Mouse (Mus musculus): ENCODE results near the gene Cbfa2t2. TPM values are rescaled to one million over a fixed set of nuclear protein-coding genes. Genes with fewer than 3 reads are reported as not detected.

The Cbfa2t2 gene
- polyA plus RNA-seq, 1 experiment from 2014 or later = 75.2 TPM

GRCm38 (mm10) chr2:154558264-154559039 lies 122.2 kb downstream of the Cbfa2t2 start, which contains the start of gene Necab3:
TSS of gene Necab3 (minus strand) at chr2:154558890.
- 0 out of 2 replicates have a peak within 1 kb of the TSS, but pooled peaks have one; percentile 25 for H3K27ac ChIP-seq (ENCODE audit: low read depth, low read length)
- H3K9ac ChIP-seq (ENCODE audit: low read length) = peak within 1 kb of the TSS; percentile 63
- ATAC-seq (ENCODE audit: low FRiP score) (peak; percentile 78), DNase-seq (ENCODE audit: low spot score, missing footprints) (peak; percentile 94)
- H3K4me3 ChIP-seq (ENCODE audit: low read depth, low read length) = peak within 1 kb of the TSS; percentile 23
- H3K27me3 ChIP-seq (ENCODE audit: control insufficient read depth, insufficient read depth, low read length) = no peaks in the 10 kb centered on the region
- peak within 1 kb of the TSS; percentile 55 for H3K4me2 ChIP-seq
- peaks cover 12% of the 10 kb centered on the region for H3K4me1 ChIP-seq (ENCODE audit: control insufficient read depth, insufficient read depth, low read length)
- WGBS = 3% methylated on average over 34 of the region's 34 CpGs
- H3K9me3 ChIP-seq (ENCODE audit: control insufficient read depth, low read length) = no peaks in the 10 kb centered on the region
- H3K36me3 ChIP-seq (ENCODE audit: control insufficient read depth, insufficient read depth, low read length) = peaks cover 13% of the 10 kb centered on the region

- no peak for DNase-seq (ENCODE audit: low spot score, missing footprints)
- Histone ChIP-seq H3K36me3 (ENCODE audit: control insufficient read depth, insufficient read depth, low read length) (peaks cover 13% of the 10 kb centered on the region), H3K4me1 (ENCODE audit: control insufficient read depth, insufficient read depth, low read length) (peaks cover 32% of the 10 kb centered on the region)
Measured at GRCm38 (mm10) chr2:154563612-154564170, 127.4 kb downstream of the Cbfa2t2 start.

GRCm38 (mm10) chr2:154565562-154565961 lies 129.3 kb downstream of the Cbfa2t2 start:
- Histone ChIP-seq H3K9ac (ENCODE audit: low read length) (no peak overlapping the region), H3K36me3 (ENCODE audit: control insufficient read depth, insufficient read depth, low read length) (peaks cover 13% of the 10 kb centered on the region), H3K27ac (ENCODE audit: low read depth, low read length) (no peak overlapping the region), H3K27me3 (ENCODE audit: control insufficient read depth, insufficient read depth, low read length) (no peaks in the 10 kb centered on the region), H3K4me1 (ENCODE audit: control insufficient read depth, insufficient read depth, low read length) (peaks cover 31% of the 10 kb centered on the region), H3K4me2 (no peak overlapping the region), H3K4me3 (ENCODE audit: low read depth, low read length) (no peak overlapping the region), H3K9me3 (ENCODE audit: control insufficient read depth, low read length) (no peaks in the 10 kb centered on the region)
- DNase-seq (ENCODE audit: low spot score, missing footprints) = no peak
- 73% methylated on average over 3 of the region's 3 CpGs for WGBS
- ATAC-seq (ENCODE audit: low FRiP score) = no peak

More at GRCm38 (mm10) chr2:154563612-154564170, 127.4 kb downstream of the Cbfa2t2 start:
- H3K4me3 ChIP-seq (ENCODE audit: low read depth, low read length) = no peak overlapping the region
- H3K27ac ChIP-seq (ENCODE audit: low read depth, low read length) = no peak overlapping the region
- no peak overlapping the region for H3K4me2 ChIP-seq
- 93% methylated on average over 22 of the region's 22 CpGs for WGBS
- no peaks in the 10 kb centered on the region for H3K9me3 ChIP-seq (ENCODE audit: control insufficient read depth, low read length)
- no peak overlapping the region for H3K9ac ChIP-seq (ENCODE audit: low read length)
- no peaks in the 10 kb centered on the region for H3K27me3 ChIP-seq (ENCODE audit: control insufficient read depth, insufficient read depth, low read length)
- ATAC-seq (ENCODE audit: low FRiP score) = no peak

GRCm38 (mm10) chr2:154566641-154567040 lies 130.4 kb downstream of the Cbfa2t2 start:
- 66% methylated on average over 8 of the region's 8 CpGs for WGBS
- Histone ChIP-seq H3K4me1 (ENCODE audit: control insufficient read depth, insufficient read depth, low read length) (peaks cover 35% of the 10 kb centered on the region), H3K4me2 (peak overlapping the region; percentile 15; the same call in 1 of the 2 replicates), H3K27ac (ENCODE audit: low read depth, low read length) (no peak overlapping the region), H3K36me3 (ENCODE audit: control insufficient read depth, insufficient read depth, low read length) (peaks cover 7% of the 10 kb centered on the region; the same call in 1 of the 2 replicates), H3K9me3 (ENCODE audit: control insufficient read depth, low read length) (no peaks in the 10 kb centered on the region), H3K27me3 (ENCODE audit: control insufficient read depth, insufficient read depth, low read length) (no peaks in the 10 kb centered on the region), H3K4me3 (ENCODE audit: low read depth, low read length) (no peak overlapping the region), H3K9ac (ENCODE audit: low read length) (0 out of 2 replicates have a peak overlapping the region, but pooled peaks have one; percentile 38)
- DNase-seq (ENCODE audit: low spot score, missing footprints) (no peak), ATAC-seq (ENCODE audit: low FRiP score) (no peak)

- Histone ChIP-seq H3K9ac (ENCODE audit: low read length) (peak overlapping the region; percentile 89), H3K9me3 (ENCODE audit: control insufficient read depth, low read length) (no peaks in the 10 kb centered on the region)
Measured at GRCm38 (mm10) chr2:154567766-154568165, 131.5 kb downstream of the Cbfa2t2 start.

GRCm38 (mm10) chr2:154568329-154569070 lies 132.2 kb downstream of the Cbfa2t2 start:
- WGBS = 10% methylated on average over 10 of the region's 10 CpGs
- Histone ChIP-seq H3K4me3 (ENCODE audit: low read depth, low read length) (peak overlapping the region; percentile 86), H3K27me3 (ENCODE audit: control insufficient read depth, insufficient read depth, low read length) (no peaks in the 10 kb centered on the region), H3K4me1 (ENCODE audit: control insufficient read depth, insufficient read depth, low read length) (peaks cover 35% of the 10 kb centered on the region), H3K27ac (ENCODE audit: low read depth, low read length) (peak overlapping the region; percentile 87), H3K9ac (ENCODE audit: low read length) (peak overlapping the region; percentile 89), H3K9me3 (ENCODE audit: control insufficient read depth, low read length) (no peaks in the 10 kb centered on the region), H3K36me3 (ENCODE audit: control insufficient read depth, insufficient read depth, low read length) (no peaks in the 10 kb centered on the region; the same call in 1 of the 2 replicates), H3K4me2 (peak overlapping the region; percentile 75)
- ATAC-seq (ENCODE audit: low FRiP score) = peak; percentile 48
- peak; percentile 96 for DNase-seq (ENCODE audit: low spot score, missing footprints)

More at GRCm38 (mm10) chr2:154567766-154568165, 131.5 kb downstream of the Cbfa2t2 start:
- peaks cover 5% of the 10 kb centered on the region; the same call in 1 of the 2 replicates for H3K36me3 ChIP-seq (ENCODE audit: control insufficient read depth, insufficient read depth, low read length)
- no peak for ATAC-seq (ENCODE audit: low FRiP score)
- peak overlapping the region; percentile 87 for H3K27ac ChIP-seq (ENCODE audit: low read depth, low read length)
- peaks cover 35% of the 10 kb centered on the region for H3K4me1 ChIP-seq (ENCODE audit: control insufficient read depth, insufficient read depth, low read length)
- no peaks in the 10 kb centered on the region for H3K27me3 ChIP-seq (ENCODE audit: control insufficient read depth, insufficient read depth, low read length)
- H3K4me3 ChIP-seq (ENCODE audit: low read depth, low read length) = peak overlapping the region; percentile 86
- 82% methylated on average over 2 of the region's 2 CpGs for WGBS
- H3K4me2 ChIP-seq = peak overlapping the region; percentile 75
- DNase-seq (ENCODE audit: low spot score, missing footprints) = no peak

GRCm38 (mm10) chr2:154569071-154569748 lies 132.9 kb downstream of the Cbfa2t2 start:
- peak; percentile 66 for ATAC-seq (ENCODE audit: low FRiP score)
- peaks cover 35% of the 10 kb centered on the region for H3K4me1 ChIP-seq (ENCODE audit: control insufficient read depth, insufficient read depth, low read length)
- peak overlapping the region; percentile 86 for H3K4me3 ChIP-seq (ENCODE audit: low read depth, low read length)
- no peaks in the 10 kb centered on the region for H3K9me3 ChIP-seq (ENCODE audit: control insufficient read depth, low read length)
- H3K9ac ChIP-seq (ENCODE audit: low read length) = peak overlapping the region; percentile 89
- under 1% methylated on average over 62 of the region's 70 CpGs for WGBS
- H3K27me3 ChIP-seq (ENCODE audit: control insufficient read depth, insufficient read depth, low read length) = no peaks in the 10 kb centered on the region
- DNase-seq (ENCODE audit: low spot score, missing footprints) = no peak
- H3K27ac ChIP-seq (ENCODE audit: low read depth, low read length) = peak overlapping the region; percentile 87
- H3K4me2 ChIP-seq = peak overlapping the region; percentile 75
- no peaks in the 10 kb centered on the region for H3K36me3 ChIP-seq (ENCODE audit: control insufficient read depth, insufficient read depth, low read length)

GRCm38 (mm10) chr2:154569836-154570286 lies 133.6 kb downstream of the Cbfa2t2 start, which contains the start of gene E2f1:
TSS of gene E2f1 (minus strand) at chr2:154569892.
- Histone ChIP-seq H3K4me1 (ENCODE audit: control insufficient read depth, insufficient read depth, low read length) (peaks cover 35% of the 10 kb centered on the region), H3K36me3 (ENCODE audit: control insufficient read depth, insufficient read depth, low read length) (no peaks in the 10 kb centered on the region), H3K9me3 (ENCODE audit: control insufficient read depth, low read length) (no peaks in the 10 kb centered on the region), H3K27me3 (ENCODE audit: control insufficient read depth, insufficient read depth, low read length) (no peaks in the 10 kb centered on the region), H3K4me2 (peak within 1 kb of the TSS; percentile 75), H3K27ac (ENCODE audit: low read depth, low read length) (peak within 1 kb of the TSS; percentile 87), H3K9ac (ENCODE audit: low read length) (peak within 1 kb of the TSS; percentile 89), H3K4me3 (ENCODE audit: low read depth, low read length) (peak within 1 kb of the TSS; percentile 86)
- WGBS = under 1% methylated on average over 43 of the region's 44 CpGs
- peak; percentile 99 for DNase-seq (ENCODE audit: low spot score, missing footprints)
- ATAC-seq (ENCODE audit: low FRiP score) = peak; percentile 96

All from midbrain, embryonic 11.5 days (tissue).